Mouse (Mus musculus) retina, postnatal 1 day (tissue): ENCODE results near the gene Mgat4e.
"Not testable (repeated sequence)": the region's sequence is repeated elsewhere in the genome, so short reads cannot be mapped to it uniquely, and the experiment has no call there.

Experiments used
- DNase-seq: peaks from one replicate; pipeline ENCODE4 v3.0.0-alpha.2; 2012

The Mgat4e gene

DNA sequence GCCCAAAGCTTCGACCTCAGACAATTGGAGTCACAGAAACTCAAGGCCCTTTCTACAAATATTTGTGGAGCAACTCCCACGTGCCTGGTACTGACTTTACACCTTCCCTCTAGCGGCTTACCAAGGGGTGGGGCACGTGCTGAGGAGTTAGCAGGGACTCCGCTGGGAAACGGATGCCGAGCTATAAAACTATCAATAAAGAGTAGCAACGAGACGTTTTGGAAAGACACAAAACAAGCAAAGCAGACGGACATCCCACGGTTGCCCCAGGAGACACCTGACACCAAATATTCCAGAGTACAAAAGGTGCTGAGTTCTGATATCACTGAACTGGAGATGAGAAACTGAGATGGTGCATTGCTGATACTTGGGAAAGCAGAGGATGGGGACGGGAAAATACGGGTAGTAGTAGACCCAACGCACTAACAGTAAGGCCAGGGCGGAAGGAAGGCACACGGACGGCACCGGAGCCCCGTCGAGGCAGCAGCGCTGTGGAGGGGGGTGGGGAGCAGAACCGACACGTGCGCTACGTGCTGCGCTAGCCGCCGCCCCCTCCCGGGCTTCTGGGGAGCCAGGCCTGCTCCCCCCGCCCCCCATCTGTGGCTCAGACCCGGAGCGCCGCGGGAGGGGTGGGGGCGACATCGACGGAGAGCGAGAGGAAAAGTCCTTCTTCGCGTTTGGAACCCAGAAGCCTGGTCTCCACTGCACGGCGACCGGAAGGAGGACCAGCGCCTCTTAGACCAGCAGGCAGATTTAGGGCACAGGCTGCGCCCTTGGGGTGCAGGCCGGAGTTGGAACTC, 6.6 kb upstream of the Mgat4e start:
- DNase-seq = no peak

DNA sequence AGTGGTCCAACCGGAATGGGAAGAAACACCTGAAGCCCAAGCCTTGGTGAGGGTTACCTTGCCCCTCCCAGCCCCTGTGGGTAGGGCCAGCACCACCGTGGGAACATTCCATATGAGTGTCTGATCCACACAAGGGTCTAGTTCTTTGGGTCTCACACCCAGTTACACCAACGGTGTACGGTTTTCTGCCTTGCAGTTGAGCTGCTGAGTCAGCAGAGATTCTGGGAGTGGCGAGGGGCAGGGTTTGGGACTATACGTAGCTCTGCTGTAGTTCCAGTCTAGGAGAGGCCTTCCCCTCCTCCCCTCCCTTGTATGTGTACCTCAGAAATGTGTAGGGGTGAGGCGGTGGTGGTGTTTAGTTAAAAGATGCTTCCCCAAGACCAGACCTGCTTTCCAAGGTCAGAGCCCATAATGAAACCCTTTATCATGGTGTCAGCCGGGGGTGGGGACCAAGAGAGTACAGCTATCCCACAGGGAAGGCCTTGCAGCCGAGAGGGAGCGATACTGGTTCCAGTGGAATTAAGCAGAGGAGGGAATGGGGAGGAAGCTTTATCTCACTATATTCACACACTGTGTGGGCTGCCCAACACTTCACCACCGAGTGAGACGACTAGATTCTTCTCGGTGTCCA, 5.9 kb upstream of the Mgat4e start:
- DNase-seq = no peak

DNA sequence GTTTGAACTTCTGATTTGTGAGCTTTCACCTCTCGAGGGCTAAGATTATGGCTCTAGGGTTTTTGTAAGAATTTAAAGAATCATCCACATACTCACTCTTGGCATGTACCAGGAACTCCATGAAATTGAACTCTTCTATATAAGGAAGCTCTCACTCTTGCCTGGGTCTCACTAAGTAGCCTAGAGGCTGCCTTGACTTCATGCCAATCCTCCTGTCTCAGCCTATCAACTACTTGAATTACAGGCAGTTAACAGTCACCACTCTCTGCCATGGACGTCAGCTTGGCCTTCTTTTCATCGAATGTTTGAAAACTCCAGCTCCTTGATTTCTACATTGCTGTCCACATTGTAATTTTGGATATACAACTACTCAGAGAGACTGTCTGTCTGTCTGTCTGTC, 2.9 kb upstream of the Mgat4e start:
- DNase-seq = no peak

DNA sequence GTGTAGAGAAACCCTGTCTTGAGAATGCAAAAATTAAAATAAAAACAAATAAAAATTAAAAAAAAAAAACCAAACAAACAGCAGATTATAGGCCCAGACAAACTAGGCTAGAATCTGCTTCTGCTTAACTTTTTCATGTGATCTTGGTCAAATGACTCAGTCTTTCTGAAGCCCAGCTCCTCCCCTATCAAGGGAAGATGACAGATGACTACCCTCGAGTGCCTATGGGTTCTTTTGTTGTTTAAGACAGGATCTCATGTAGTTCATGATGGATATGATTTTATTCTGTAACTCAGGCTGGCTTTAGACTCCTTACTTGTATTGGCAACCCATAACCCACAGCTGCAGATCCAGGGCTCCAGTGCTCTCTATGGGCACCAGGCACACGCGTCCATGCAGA, 2.4 kb upstream of the Mgat4e start:
- no peak for DNase-seq

DNA sequence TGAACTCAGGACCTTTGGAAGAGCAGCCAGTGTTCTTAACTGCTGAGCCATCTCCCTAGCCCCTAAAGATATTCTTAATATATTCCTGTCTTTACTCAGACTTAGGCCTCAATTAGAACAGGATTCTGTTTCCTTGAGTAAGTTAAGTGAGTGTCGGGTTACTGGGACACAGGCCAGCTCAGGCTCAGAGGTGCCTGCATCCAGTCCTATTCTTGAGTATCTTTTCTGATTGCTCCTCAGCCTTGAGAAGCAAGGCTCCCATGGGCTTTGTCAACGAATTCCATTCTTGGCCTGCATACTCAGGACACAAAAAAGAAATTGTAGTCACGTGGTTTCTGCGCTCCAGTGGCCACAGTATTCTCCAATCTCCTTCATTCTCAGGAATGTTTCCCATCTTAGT, 1.3 kb downstream of the Mgat4e start:
- no peak for DNase-seq

DNA sequence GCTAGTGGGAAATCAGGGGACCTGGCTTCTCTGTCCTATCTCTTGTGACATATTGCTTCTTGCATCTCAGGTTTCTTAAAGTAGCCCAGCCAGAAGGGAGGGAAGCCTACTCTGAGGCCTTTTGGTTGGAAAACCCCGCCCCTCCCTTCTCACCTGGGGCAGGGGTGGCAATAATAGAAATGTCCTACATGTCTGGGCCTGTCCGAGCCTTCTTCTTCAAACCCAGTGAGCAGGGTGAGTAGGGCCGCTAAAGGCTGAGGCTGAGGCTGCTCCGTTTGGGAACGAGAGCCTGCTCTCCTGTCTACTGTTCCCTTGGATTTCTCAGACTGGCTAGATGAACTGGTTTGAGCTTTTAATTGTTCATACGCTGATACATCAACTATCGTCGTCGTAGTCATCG, 8.9 kb downstream of the Mgat4e start:
- DNase-seq = no peak

DNA sequence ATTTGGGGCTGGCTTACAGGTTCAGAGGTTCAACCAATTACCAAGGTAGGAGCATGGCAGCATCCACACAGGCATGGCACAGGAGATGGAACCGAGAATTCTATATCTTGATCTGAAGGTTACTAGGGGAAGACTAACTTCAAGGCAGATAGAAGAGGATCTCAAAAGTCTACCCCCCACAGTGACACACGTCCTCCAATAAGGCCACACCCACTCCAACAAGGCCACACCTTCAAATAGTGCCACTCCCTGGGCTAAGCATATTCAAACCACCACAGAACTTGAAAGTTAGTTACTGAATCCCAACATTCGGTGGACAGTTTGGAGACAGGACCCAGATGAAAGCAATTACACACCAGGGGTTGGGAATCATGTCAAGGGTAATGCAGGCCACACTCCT, 14.0 kb downstream of the Mgat4e start:
- DNase-seq = no peak

DNA sequence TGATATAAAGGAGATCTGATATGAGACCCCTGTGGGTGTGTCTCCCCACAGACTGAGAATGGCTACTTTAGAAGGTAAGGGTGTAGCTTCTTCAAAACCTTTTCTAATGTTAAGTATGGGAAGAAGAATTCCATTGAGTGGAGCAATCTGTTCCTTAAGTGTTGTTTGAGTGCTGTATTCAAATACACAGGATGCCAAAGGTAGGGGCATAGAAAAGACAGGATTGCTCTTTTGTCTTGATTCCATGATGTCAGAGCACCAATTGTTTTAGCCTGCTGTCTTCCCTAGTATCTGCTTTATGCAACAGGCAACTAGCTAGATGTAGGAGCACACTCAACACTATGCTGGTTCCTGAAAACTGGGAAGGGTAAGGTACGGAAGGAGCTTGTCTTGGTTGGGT, 14.4 kb downstream of the Mgat4e start:
- DNase-seq = no peak

DNA sequence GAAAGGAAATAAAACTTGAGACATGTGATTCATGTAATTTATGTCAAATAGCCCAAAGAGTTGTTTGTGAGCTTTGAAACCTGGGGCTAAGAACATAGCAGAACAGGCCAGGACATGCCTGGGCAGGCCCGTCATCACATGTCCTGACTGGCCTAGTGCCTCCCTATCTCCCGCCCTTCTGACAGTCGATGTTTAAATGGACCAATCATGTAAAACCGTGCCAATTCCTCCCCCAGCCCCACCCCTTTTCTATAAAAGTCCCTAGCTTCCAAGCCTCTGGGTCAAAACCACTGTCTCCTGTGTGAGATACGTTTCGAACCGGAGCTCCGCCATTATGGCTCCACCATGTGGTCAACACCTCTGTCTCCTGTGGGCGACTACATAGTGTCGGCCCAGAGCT, 15.8 kb downstream of the Mgat4e start:
- DNase-seq = not testable (repeated sequence)

DNA sequence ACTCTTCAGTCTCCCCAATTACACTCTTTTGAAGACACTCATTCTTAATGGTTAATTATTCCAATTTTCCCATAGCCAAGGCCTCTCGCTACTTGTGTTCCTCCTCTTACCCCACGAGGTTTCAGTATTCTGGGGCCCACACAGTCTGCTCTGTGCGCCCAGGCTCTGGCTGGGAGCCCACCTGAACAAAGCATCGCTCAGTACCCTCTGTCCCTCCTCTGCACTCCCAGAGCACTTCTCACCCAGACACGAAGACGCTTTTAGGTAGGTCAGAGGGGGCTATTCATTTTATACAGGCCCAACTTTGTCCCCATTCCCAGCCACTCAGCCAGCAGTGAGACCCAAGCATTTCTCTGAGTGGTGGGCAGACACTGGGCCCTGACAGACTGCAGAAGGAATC, 18.9 kb downstream of the Mgat4e start:
- no peak for DNase-seq

DNA sequence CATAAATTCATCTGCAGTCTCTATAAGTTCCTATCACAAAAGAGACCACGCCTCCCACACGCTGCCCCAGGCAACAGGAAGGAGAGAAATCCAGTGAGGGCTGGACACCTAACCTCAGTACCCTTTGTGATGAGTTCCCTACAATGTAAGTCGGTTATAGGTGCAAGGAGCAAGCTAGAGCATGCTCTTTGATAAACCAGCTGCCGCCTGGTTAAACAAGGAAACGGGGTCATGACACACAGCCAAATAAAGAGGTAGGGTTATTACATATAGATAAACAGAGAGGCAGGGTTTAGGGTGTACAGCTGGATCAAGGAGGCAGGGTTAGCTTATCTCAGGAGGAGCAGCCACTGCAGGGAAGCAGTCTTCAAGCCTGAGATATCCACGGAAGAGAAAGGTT, 22.7 kb downstream of the Mgat4e start:
- DNase-seq = no peak

DNA sequence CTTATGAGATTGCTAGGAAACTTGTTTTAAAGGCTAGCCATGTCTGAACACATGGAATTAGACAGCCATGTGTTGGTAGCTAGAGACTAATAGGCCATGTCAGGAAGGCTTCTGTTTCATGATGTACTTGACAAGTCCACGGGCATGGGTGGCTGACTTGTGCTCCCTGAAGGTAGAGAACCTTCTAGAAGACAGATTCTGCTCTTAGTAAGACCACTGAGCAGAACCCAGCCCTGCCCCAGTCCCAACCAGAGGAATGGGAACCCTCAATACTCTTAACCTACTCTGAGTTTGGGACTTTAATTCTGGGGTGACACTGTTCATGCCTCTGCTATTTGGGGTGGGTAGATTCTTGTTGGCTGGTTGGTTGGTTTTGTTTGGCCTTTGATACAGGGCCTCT, 24.5 kb downstream of the Mgat4e start:
- no peak for DNase-seq

DNA sequence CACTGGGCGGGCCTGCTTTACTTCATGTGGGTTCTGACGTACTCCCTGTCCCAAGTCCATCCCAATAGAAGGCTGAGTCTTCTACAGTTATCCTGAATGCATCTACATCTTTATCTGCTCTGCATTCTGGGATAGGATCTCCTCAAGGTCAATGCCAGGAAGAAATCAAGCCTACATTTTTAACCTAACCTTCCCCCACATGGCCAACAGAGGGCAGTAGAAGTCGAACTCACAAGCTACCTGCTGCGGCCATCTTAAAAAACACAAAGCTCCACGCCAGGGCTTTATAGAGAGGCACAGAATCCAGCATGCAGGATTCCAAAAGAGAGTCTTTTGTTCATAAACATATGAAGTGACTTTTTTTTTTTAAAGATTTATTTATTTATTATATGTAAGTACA, 25.1 kb downstream of the Mgat4e start:
- peak; percentile 46 for DNase-seq

DNA sequence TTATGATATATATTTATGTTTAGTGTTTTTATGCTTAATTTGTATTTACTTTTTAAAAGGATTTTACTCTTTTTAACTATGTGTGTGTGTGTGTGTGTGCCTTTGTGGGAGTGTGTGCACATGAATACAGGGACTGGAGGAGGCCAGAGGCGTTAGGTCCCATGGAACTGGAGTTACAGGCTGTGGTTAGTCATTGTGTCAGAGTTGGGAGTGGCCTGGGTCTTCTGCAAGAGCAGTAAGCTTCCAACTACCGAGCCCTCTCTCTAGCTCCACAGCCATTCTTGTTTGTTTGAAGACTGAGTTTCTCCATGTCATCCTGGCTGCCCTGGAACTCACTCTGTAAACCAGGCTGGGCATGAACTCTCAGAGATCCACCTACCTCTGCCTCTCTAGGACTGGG, 27.2 kb downstream of the Mgat4e start:
- DNase-seq = no peak

DNA sequence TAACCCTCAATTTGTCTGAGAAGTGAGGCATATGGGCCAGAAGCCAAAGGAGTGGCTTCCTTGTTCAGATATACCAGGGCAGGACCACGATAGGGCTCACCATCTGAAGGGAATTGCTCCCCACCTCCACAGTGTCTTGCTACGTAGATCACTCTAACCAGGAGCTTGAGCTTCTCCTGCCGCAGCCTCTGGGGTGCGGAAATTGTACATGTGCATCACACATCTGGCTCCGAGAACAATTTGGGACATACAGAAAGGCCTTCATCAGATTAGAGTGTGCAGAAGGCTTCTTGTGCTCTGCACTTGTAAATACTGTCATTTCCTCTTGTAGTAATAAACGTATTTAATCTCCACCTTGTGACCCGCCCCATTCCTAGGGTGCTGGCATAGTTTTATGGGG, 28.3 kb downstream of the Mgat4e start:
- no peak for DNase-seq

DNA sequence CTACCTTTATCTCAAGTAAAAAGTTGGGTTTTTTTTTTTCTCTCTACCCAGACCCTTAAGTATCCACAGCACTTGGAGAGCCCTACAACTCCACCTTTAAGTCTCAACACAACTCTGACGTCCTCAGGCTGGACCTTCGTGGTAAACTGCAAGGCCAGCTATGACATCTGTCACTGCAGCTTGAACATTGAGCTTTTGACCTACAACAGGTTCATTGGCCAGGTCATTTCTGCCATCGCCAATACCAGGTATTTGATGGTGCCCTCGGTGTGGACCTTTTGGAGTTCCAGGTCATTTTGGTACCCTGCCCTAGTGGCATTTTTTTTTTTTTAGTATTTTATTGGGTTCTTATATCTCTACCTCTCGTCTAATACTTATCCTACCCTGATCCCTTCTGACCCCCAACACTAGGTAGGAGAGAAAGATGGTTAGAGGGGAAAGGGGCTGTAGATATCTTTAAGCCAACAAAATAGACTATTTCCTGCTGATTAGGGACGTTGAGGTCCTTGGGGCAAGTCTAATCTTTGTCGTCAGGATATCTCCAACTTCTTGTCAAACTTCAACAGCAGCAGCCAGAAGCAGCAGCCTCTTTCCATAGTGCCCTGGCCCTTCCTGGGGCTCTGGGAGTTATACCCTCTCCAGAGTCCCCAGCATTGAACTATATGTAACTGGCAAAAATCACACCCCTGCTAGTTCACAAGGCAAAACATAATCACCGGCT, 29.3 kb downstream of the Mgat4e start:
- no peak for DNase-seq

DNA sequence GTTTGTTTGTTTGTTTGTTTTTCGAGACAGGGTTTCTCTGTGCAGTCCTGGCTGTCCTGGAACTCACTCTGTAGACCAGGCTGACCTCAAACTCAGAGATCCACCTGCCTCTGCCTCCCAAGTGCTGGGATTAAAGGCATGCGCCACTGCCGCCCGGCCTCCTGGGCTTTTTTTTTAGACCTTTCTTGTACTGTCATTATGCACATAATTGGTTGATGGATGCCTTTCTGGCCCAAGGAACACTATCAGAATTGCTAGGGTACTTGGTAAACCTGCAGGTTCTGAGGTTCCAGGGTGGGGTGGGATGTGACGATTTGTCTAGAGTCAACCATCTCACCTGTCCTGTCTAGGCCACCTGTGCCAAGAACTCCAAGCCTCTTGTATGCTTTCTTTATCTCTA, 30.3 kb downstream of the Mgat4e start:
- DNase-seq = not testable (repeated sequence)

DNA sequence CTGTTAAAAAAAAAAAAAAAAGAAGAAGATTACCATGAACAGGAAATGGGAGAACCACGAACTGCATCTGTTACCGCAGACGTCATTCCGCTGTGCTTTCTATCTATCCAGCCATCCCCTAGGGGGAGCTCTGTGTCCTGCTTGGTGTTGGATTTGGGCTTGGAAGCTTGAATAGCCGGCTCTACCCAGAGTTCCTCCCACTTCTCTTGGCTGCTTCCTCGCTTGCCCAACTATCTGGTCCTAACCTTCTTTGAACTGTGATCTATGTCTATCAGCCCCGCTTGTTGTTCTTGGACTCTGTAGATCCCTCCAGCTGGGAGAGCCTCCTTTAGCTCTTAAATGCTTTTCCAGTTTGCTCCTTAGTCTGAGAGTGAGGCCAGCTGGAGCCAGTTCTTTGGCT, 30.8 kb downstream of the Mgat4e start:
- peak; percentile 88 for DNase-seq

DNA sequence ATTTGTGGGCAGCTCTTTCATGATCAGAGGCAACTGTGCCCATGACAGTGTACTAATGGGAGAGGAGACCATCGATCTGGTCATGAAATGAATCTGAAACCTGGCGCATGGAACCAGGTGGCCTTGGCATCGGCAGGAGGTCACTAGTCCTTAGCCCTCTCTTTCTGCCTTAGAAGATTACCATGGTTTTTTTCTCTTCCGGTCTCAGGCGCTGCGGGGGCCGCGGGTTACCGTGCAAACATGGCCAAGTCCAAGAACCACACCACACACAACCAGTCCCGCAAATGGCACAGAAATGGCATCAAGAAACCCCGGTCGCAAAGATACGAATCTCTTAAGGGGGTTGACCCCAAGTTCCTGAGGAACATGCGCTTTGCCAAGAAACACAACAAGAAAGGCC, 31.6 kb downstream of the Mgat4e start:
- not testable (repeated sequence) for DNase-seq

DNA sequence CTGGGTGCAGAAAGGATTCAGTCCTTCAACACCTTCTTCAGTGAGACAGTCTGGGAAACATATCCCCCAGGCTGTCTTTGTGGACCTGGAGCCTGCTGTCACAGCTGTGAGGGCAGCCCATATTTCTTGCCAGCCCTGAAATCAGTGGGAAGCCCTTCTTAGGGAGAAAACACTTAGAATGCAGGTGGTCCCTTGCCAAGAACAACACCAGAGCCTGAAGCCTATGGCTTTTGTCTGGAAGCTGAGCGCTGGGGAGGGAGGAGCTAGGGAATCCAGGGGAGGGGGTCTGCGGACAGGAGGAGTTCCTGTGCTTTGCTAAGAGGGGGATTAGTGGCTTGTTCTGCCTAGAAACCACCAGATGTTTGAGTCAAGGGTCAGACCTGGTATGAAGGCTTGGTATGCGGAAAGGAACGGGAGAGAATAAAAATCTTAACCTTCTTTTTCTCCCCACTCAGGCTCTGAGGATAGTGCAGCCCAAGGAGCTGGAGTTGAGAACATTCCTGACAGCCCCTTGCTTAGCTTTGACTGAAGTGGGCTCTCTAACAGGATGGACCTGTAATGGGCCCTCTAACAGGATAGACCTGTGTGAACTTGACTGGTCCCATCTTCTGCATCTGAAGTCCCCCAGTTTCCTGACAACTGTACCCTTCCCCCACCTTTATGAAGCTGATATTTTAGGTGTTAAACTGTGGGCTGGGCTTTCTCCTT, 32.8 kb downstream of the Mgat4e start:
- DNase-seq = peak; percentile 40

DNA sequence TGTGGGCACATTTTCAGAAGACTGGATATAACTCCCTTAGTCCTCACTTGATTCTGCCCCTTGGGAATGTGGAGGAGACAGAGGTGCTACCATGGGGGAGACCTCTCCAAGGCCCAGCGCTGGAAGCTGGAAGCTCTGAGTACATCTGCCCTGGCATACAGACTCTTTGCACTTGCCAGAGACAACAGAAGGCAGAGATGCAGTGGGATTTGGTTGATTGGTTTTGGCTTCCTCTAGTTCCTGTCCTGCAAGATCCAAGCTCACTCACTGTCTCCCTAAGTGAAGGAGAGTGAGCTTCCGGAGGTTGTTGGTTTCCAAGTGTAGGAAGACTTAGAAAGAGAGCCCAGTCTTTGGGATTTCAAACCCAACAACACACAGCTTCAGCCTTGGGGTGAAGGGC, 33.6 kb downstream of the Mgat4e start:
- DNase-seq = no peak

DNA sequence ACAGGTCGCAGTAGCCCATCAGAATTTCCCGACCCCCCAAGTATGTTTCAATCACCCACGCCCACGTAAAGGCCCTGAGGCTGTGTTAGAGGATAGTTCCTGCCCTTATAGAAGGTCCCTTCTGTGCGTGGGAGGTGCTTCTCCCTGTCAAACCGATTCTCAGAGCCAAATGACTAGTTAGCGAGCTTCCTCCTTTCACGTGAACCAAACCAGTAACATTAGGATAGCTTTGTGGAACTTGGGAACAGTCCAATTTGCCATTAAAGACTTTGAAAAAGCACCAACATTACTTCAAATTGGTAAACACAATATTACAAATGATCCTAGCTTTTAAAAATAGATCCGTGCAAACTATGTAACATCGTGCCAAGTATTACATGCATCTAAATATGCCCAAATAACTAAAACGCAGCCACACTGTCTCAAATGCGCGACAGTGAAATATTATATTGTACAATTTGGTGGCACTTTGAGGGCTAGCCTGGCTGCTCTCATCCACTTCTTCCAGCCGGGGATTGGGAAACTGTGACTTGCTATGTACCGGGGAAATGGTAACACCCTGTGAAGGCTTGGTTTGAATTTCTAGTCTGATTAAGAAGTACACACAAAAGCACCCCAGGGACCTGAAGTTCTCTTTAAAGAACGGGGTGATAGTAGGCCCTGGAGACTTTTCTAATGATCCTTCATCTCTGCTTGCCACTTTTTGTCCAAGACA, 35.4 kb downstream of the Mgat4e start:
- no peak for DNase-seq

DNA sequence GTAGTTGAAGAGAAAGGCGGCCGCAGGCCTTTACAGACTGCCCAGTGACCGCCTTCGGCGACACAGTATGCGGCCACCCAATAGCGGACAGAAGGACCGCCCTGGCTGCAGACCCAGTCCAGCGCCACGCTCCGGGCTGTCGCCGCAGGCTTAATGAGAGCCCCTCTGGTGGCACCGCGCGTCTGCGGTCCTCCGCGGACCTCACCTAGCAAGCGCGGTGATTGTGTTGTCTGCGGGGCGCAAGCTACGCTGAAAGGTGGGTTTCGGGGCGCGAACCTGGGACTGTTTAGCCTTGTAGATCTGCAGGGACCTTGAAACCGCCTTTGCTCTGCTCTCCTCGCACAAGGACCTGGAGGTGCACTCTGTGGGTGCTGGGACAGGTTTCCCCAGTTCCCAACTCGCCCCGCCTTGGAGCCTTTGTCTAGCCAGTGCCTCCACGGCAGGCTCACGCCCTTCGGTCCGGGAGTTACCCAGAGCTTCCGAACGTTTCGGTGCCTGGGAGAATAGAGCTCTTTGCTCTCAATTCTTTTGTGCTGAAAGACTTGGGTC, 36.1 kb downstream of the Mgat4e start:
- peak; percentile 63 for DNase-seq
